Mouse (Mus musculus): ENCODE data around the gene Mup14. TPM values are rescaled to one million over a fixed set of nuclear protein-coding genes. Genes with fewer than 3 reads are reported as not detected.
"Not testable (repeated sequence)": the region's sequence is repeated elsewhere in the genome, so short reads cannot be mapped to it uniquely, and the experiment has no call there.

Mup14 gene
- total RNA-seq (2021) = not detected
- long read RNA-seq, experiment 1 = 0 reads
- long read RNA-seq, experiment 2 = 0 reads

GRCm38 (mm10) chr4:61303900-61304299 is at the start of gene Mup14:
Gene Mup14, minus strand, starts transcription at chr4:61304000.
- intact Hi-C loops (cut with DNase I); DNase-seq (ENCODE audit: low spot score in 2 of 2): not testable (repeated sequence)

- DNase-seq (ENCODE audit: low spot score in 2 of 2); intact Hi-C loops (cut with DNase I): not testable (repeated sequence)
Observed at GRCm38 (mm10) chr4:61338108-61338507, 34.3 kb upstream of the Mup14 start.

Other genes starting within 250 kb of the Mup14 start
- not detected for gene Mup13, start 75.7 kb downstream of the Mup14 start, total RNA-seq (2021)
- not detected for gene Mup15, start 135.7 kb upstream of the Mup14 start, total RNA-seq (2021)
- gene Mup16, start 215.5 kb upstream of the Mup14 start, total RNA-seq (2021) = not detected

Data from left cerebral cortex, postnatal 14 days (tissue).